Mouse (Mus musculus): ENCODE results near the gene Cyp17a1. TPM values are rescaled to one million over a fixed set of nuclear protein-coding genes. Genes with fewer than 3 reads are reported as not detected.

Gene Cyp17a1
- polyA plus RNA-seq (2012; rRNA removed), result not detected in 2 replicates

DNA sequence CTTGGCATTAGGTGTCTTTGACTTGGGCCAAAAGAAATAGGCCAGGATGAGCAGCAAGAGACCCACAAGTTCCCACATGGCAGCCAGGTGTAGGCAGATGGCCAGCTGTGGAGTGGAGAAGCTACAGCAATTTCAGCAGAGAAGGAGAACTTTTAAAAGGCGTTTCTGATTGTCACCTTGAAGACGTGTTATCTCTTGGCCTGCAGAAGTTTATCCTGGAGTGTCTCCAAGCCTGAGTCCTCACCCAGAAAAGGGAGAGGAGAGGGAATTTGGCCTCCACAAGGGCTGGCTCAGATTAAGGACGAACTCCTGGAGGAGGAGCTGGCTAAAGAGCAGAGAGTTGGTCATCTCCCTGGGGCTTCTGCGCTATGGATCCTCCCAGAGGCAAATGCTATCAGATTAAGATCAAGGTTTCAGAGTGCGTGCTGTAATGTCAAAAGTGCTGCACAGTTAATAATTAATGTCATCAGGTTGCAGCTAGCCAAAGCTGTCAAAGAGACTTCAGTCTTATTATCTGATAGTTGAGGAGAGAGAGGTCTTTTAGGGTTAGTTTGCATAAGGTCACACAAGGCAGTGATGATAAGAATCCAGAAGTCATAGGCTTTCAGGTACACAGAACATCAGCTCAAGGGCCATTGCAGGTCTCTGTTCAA is at the start of gene Cyp17a1:
Gene Cyp17a1, minus strand, starts transcription at position 407 of the 653 bp plus-strand sequence.

DNA sequence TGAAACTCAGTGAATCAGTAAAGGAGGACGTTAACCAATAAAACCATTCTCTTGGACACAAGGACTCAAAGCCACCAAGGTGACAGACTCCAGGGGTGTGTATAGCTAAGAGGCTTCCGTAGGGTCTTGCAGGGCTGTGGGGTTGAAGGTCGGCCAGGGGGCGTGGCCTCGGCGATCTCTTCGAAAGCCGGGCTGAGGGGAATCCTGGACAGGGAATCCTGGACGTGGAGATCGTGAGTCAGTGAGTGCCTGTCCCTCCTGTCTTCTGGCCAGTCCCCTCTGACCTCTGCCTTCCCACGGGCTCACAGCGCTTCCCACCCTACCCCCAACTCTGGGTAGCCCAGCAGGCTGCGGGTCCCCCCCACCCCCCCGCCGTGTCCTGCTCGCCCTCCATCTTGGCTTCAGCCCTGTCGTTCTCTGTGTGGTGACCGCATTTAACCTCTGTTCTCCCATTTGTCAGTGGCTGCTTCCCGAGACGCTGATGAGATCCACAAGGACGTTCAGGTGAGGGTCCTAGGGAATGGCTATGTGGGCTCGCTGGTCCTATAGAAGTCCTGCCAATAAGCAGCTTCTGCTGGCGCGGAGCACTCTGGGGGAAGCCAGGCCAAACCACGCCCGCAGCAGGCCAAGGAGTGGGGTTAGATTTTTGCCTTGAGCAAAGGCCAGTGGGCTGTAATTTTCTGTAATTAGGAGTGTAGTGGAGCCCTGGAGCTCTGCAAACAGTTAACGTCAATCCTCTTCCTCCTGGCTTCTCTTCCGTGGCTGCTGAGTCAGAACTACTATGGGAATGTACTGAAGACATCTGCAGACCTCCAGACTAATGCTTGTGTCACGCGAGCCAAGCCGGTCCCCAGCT is 34.6 kb upstream of the Cyp17a1 start, which contains the start of gene As3mt:
Gene As3mt, plus strand, starts transcription at position 163 of the 856 bp plus-strand sequence.

DNA sequence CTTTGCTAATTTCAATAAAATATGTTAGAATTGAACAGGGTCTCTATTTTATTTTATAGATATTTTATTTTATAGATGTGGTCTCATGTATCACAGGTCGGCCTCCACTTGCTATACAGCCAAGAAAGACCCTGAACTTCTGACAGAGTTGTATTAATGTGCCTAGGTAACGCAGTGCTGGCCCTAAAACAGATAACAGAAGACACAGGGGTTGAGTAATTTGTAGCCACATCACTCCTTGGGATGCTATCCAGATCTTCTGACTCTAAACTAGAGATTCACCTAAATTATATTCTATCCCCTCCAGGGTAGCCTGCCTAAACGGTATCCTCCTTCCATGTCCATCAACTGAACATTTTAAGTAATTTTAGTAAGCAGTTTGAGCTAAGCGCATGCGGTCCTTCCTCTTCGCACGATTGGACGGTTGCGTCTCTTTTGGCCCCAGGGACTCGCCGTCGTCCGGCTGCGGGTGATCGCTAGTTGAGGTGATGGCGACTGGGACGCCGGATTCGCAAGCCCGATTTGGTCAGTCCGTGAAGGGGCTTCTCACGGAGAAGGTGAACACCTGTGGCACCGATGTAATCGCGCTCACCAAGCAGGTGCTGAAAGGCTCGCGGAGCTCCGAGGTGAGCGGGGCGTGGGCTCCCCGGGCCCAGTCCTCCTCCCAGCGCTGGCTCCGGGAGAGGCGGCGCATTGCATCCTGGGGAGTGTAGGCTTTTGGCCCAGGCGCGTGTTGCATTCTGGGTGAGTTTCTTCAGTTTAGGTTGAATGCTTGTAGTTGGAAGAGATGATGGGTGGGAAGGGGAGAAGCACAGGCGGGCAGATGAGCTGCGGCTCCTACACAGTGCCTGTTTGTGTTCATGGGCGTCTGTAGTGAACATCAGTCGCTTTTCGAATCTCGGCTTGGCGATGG is 16.7 kb upstream of the Cyp17a1 start, which contains the start of gene Borcs7:
Gene Borcs7, plus strand, starts transcription at position 447 of the 913 bp plus-strand sequence.

Other genes starting within 250 kb of the Cyp17a1 start
- gene Trim8, start 171.5 kb downstream of the Cyp17a1 start, polyA plus RNA-seq (2012; rRNA removed), result 50.9 and 54.0 TPM in 2 replicates
- 6.5 and 7.5 TPM in 2 replicates for gene Arl3, start 100.0 kb downstream of the Cyp17a1 start, polyA plus RNA-seq (2012; rRNA removed)
- 2.0 and 3.0 TPM in 2 replicates for gene Sfxn2, start 99.8 kb downstream of the Cyp17a1 start, polyA plus RNA-seq (2012; rRNA removed)
- gene Wbp1l, start 74.1 kb downstream of the Cyp17a1 start, polyA plus RNA-seq (2012; rRNA removed), result 45.0 and 50.1 TPM in 2 replicates
- gene Borcs7, start 16.7 kb upstream of the Cyp17a1 start, polyA plus RNA-seq (2012; rRNA removed), result 2.1 and 2.2 TPM in 2 replicates
- 9.5 and 11.1 TPM in 2 replicates for gene As3mt, start 34.3 kb upstream of the Cyp17a1 start, polyA plus RNA-seq (2012; rRNA removed)
- gene Cnnm2, start 88.4 kb upstream of the Cyp17a1 start, polyA plus RNA-seq (2012; rRNA removed), result 7.2 and 11.4 TPM in 2 replicates